In genomic region chr2:164903496-164903895, GRCm38 (mm10) we compare ENCODE assay signal across 21 mouse cellular contexts. TPM values are rescaled to one million over a fixed set of nuclear protein-coding genes. Genes with fewer than 3 reads are reported as not detected.
A peak's percentile ranks its signal among the peaks of the same experiment; 100 is the strongest.
DNase-seq lines count a peak whose midpoint lies in the region; ATAC-seq and TF ChIP-seq lines count a peak whose summit lies in the region.
"Had no signal": no experiment of that assay in that cellular context is flagged by ENCODE, and none has a peak within 500 bp of the region (broad histone marks: within the 10 kb centered on the region; RNA-seq: fewer than 3 reads in every experiment).

No protein-coding gene starts in this region.

- no peak for ATAC-seq in kidney, embryonic 16.5 days (ENCODE audit: low FRiP score, low TSS enrichment)
- ATAC-seq in kidney, embryonic 14.5 days (ENCODE audit: low FRiP score, low TSS enrichment), result no peak
- ATAC-seq: forebrain, embryonic 14.5 days; forebrain, embryonic 16.5 days had no signal

- WGBS in kidney, adult 2 months, result 43% methylated on average over 1 of the region's 1 CpGs
- WGBS in kidney, embryonic 16.5 days, result 58% methylated on average over 1 of the region's 1 CpGs
- 71% methylated on average over 1 of the region's 1 CpGs for WGBS in kidney, embryonic 14.5 days

- no peak overlapping the region for H3K4me3 ChIP-seq in kidney, adult 2 months (ENCODE audit: insufficient read depth, low read depth, low read length)
- no peak overlapping the region for H3K4me3 ChIP-seq in kidney, embryonic 16.5 days (ENCODE audit: low read length)
- H3K4me3 ChIP-seq in kidney, embryonic 14.5 days (ENCODE audit: low read length), result no peak overlapping the region
- H3K4me3 ChIP-seq: embryonic facial prominence, embryonic 13.5 days; embryonic facial prominence, embryonic 15.5 days; erythroblast, embryonic 14.5 days; forebrain, embryonic 10.5 days; forebrain, embryonic 12.5 days had no signal

- H3K9ac ChIP-seq in kidney, embryonic 16.5 days (replicated peaks; ENCODE audit: low read length), result no peak overlapping the region
- H3K9ac ChIP-seq in kidney, embryonic 14.5 days (ENCODE audit: low read depth, low read length), result no peak overlapping the region
- H3K9ac ChIP-seq: embryonic facial prominence, embryonic 13.5 days; embryonic facial prominence, embryonic 15.5 days; forebrain, embryonic 12.5 days had no signal

- TF ChIP-seq POLR2A in kidney, adult 2 months (IDR thresholded peaks at IDR 0.05; ENCODE audit: low read depth, low read length), result no peak

- TF ChIP-seq CTCF in kidney, adult 2 months (conservative IDR thresholded peaks at IDR 0.05; ENCODE audit: insufficient read depth, insufficient read length, low read depth, low read length), result no peak

- H3K9me3 ChIP-seq in kidney, embryonic 16.5 days (ENCODE audit: low read length), result peaks cover 9% of the 10 kb centered on the region
- peaks cover 6% of the 10 kb centered on the region for H3K9me3 ChIP-seq in kidney, embryonic 14.5 days (ENCODE audit: control insufficient read depth, low read length)

- no peak overlapping the region for H3K27ac ChIP-seq in kidney, adult 2 months (ENCODE audit: insufficient read depth, low read depth, low read length)
- H3K27ac ChIP-seq in kidney, embryonic 16.5 days (ENCODE audit: low read length), result no peak overlapping the region
- H3K27ac ChIP-seq in kidney, embryonic 14.5 days (ENCODE audit: low read depth, low read length), result no peak overlapping the region
- H3K27ac ChIP-seq: embryonic facial prominence, embryonic 13.5 days; embryonic facial prominence, embryonic 15.5 days; forebrain, embryonic 10.5 days; forebrain, embryonic 12.5 days had no signal

- H3K4me2 ChIP-seq in kidney, embryonic 16.5 days (replicated peaks; ENCODE audit: low read depth, low read length), result no peak overlapping the region
- no peak overlapping the region for H3K4me2 ChIP-seq in kidney, embryonic 14.5 days (replicated peaks; ENCODE audit: low read depth, low read length)
- H3K4me2 ChIP-seq: embryonic facial prominence, embryonic 13.5 days; embryonic facial prominence, embryonic 15.5 days; forebrain, embryonic 12.5 days had no signal

- no peaks in the 10 kb centered on the region for H3K4me1 ChIP-seq in kidney, adult 2 months (ENCODE audit: control insufficient read depth, insufficient read depth, low read length)
- H3K4me1 ChIP-seq in kidney, embryonic 16.5 days (ENCODE audit: insufficient read depth, low read length), result no peaks in the 10 kb centered on the region
- H3K4me1 ChIP-seq in kidney, embryonic 14.5 days (ENCODE audit: control insufficient read depth, insufficient read depth, low read length), result no peaks in the 10 kb centered on the region
- H3K4me1 ChIP-seq: embryonic facial prominence, embryonic 13.5 days; embryonic facial prominence, embryonic 15.5 days; forebrain, embryonic 10.5 days; forebrain, embryonic 12.5 days had no signal

- H3K36me3 ChIP-seq in kidney, adult 2 months (ENCODE audit: control insufficient read depth, insufficient read depth, low read length), result peaks cover 8% of the 10 kb centered on the region; the same call in 1 of the 2 replicates
- peaks cover 89% of the 10 kb centered on the region for H3K36me3 ChIP-seq in kidney, embryonic 16.5 days (ENCODE audit: insufficient read depth, low read length)
- peaks cover 94% of the 10 kb centered on the region for H3K36me3 ChIP-seq in kidney, embryonic 14.5 days (ENCODE audit: control insufficient read depth, insufficient read depth, low read length)

- peak; percentile 70 for DNase-seq in kidney, adult 2 months
- DNase-seq in kidney, postnatal 36 days, result peak; percentile 49 to 52
- DNase-seq: adrenal gland, adult 2 months; adrenal gland, postnatal 10 days; adrenal gland, postnatal 25 days; cerebellum, adult 11 months; cerebellum, adult 18-20 months; cerebellum, adult 8-10 months; cerebellum, adult 9-11 months; cerebellum, postnatal 14 days; cerebellum, postnatal 36 days; embryo, embryonic 11 days had no signal

- H3K27me3 ChIP-seq in kidney, adult 2 months (replicated peaks; ENCODE audit: control insufficient read depth, insufficient read depth, low read length), result no peaks in the 10 kb centered on the region
- H3K27me3 ChIP-seq in kidney, embryonic 16.5 days (ENCODE audit: insufficient read depth, low read length), result no peaks in the 10 kb centered on the region
- no peaks in the 10 kb centered on the region for H3K27me3 ChIP-seq in kidney, embryonic 14.5 days (ENCODE audit: control insufficient read depth, insufficient read depth, low read length)
- H3K27me3 ChIP-seq: embryonic facial prominence, embryonic 13.5 days; embryonic facial prominence, embryonic 15.5 days; forebrain, embryonic 12.5 days had no signal

RNA-seq across cellular contexts. Expression of gene Zfp335, which starts 8.1 kb away (rescaled TPM):
- 20.4 and 25.7 TPM in 2 replicates for polyA plus RNA-seq in kidney, adult 2 months (2012; rRNA removed)
- polyA plus RNA-seq in kidney, embryonic 16.5 days (2015; fragmentation: Nextera tagmentation; extraction: Ambion mirVana), result 15.1 and 16.2 TPM in 2 replicates
- polyA plus RNA-seq in kidney, embryonic 14.5 days (2014; fragmentation: Nextera tagmentation; extraction: Ambion mirVana), result 10.7 and 13.8 TPM in 2 replicates

RNA-seq across cellular contexts. Expression of gene Pcif1, which starts 24.4 kb away (rescaled TPM):
- 37.2 and 43.1 TPM in 2 replicates for polyA plus RNA-seq in kidney, adult 2 months (2012; rRNA removed)
- 74.9 and 79.7 TPM in 2 replicates for polyA plus RNA-seq in kidney, embryonic 16.5 days (2015; fragmentation: Nextera tagmentation; extraction: Ambion mirVana)
- polyA plus RNA-seq in kidney, embryonic 14.5 days (2014; fragmentation: Nextera tagmentation; extraction: Ambion mirVana), result 68.9 and 72.9 TPM in 2 replicates

RNA-seq across cellular contexts. Expression of gene Mmp9, which starts 37.1 kb away (rescaled TPM):
- 1.7 and 1.8 TPM in 2 replicates for polyA plus RNA-seq in kidney, adult 2 months (2012; rRNA removed)
- polyA plus RNA-seq in kidney, embryonic 16.5 days (2015; fragmentation: Nextera tagmentation; extraction: Ambion mirVana), result 2.5 and 3.2 TPM in 2 replicates
- 0.76 and 1.4 TPM in 2 replicates for polyA plus RNA-seq in kidney, embryonic 14.5 days (2014; fragmentation: Nextera tagmentation; extraction: Ambion mirVana)
- polyA plus RNA-seq: erythroblast, embryonic 14.5 days had no signal

RNA-seq across cellular contexts. Expression of gene Pltp, which starts 46.0 kb away (rescaled TPM):
- 39.6 and 41.5 TPM in 2 replicates for polyA plus RNA-seq in kidney, adult 2 months (2012; rRNA removed)
- polyA plus RNA-seq in kidney, embryonic 16.5 days (2015; fragmentation: Nextera tagmentation; extraction: Ambion mirVana), result 44.8 and 47.5 TPM in 2 replicates
- polyA plus RNA-seq in kidney, embryonic 14.5 days (2014; fragmentation: Nextera tagmentation; extraction: Ambion mirVana), result 25.7 and 34.6 TPM in 2 replicates

RNA-seq across cellular contexts. Expression of gene Slc12a5, which starts 57.1 kb away (rescaled TPM):
- 1.5 and 2.2 TPM in 2 replicates for polyA plus RNA-seq in kidney, adult 2 months (2012; rRNA removed)
- 0.85 and 0.94 TPM in 2 replicates for polyA plus RNA-seq in kidney, embryonic 16.5 days (2015; fragmentation: Nextera tagmentation; extraction: Ambion mirVana)
- 1.5 and 1.6 TPM in 2 replicates for polyA plus RNA-seq in kidney, embryonic 14.5 days (2014; fragmentation: Nextera tagmentation; extraction: Ambion mirVana)
- polyA plus RNA-seq: erythroblast, embryonic 14.5 days had no signal
